9 mouse cellular contexts compared by ENCODE assay signal in genomic region chr1:112388807-112389206, GRCm38 (mm10).
DNase-seq lines count a peak whose midpoint lies in the region; ATAC-seq lines count a peak whose summit lies in the region.
"Had no signal": no experiment of that assay in that cellular context is flagged by ENCODE, and none has a peak within 500 bp of the region (broad histone marks: within the 10 kb centered on the region; RNA-seq: fewer than 3 reads in every experiment).

No protein-coding gene starts in this region.

- H3K27ac ChIP-seq in midbrain, embryonic 16.5 days (ENCODE audit: low read length): no peak overlapping the region
- H3K27ac ChIP-seq: heart, embryonic 15.5 days had no signal

- H3K4me3 ChIP-seq in midbrain, embryonic 16.5 days (ENCODE audit: low read depth, low read length): no peak overlapping the region
- H3K4me3 ChIP-seq: heart, embryonic 15.5 days had no signal

- H3K4me2 ChIP-seq in midbrain, embryonic 16.5 days (ENCODE audit: low read length): no peak overlapping the region
- H3K4me2 ChIP-seq: heart, embryonic 15.5 days had no signal

- DNase-seq in gastrocnemius, postnatal 14 days: peak; percentile 3
- no peak for DNase-seq in gastrocnemius, postnatal 4 days (ENCODE audit: low spot score in 2 of 2)
- DNase-seq in ES-CJ7 (ENCODE audit: low read depth, low spot score): peak; percentile 68
- DNase-seq in cerebellum, adult 9-11 months: peak; percentile 9
- peak; percentile 7 to 65 for DNase-seq in frontal cortex, postnatal 14 days (ENCODE audit: low spot score in 2 of 2)
- peak; percentile 44 to 73 for DNase-seq in layer of hippocampus, postnatal 25 days (ENCODE audit: extremely low spot score in 1 of 2, low spot score in 1 of 2)
- DNase-seq in spleen, adult 12 weeks (ENCODE audit: low spot score): no peak

- WGBS in midbrain, embryonic 16.5 days: 37% methylated on average over 3 of the region's 3 CpGs

- no peak overlapping the region for H3K9ac ChIP-seq in midbrain, embryonic 16.5 days (ENCODE audit: low read depth, low read length)
- H3K9ac ChIP-seq: heart, embryonic 15.5 days had no signal

- H3K36me3 ChIP-seq in midbrain, embryonic 16.5 days (ENCODE audit: control insufficient read depth, insufficient read depth, low read length): no peaks in the 10 kb centered on the region
- H3K36me3 ChIP-seq: heart, embryonic 15.5 days had no signal

- H3K4me1 ChIP-seq in midbrain, embryonic 16.5 days (ENCODE audit: control insufficient read depth, insufficient read depth, low read length): no peaks in the 10 kb centered on the region
- H3K4me1 ChIP-seq: heart, embryonic 15.5 days had no signal

- 0 out of 2 replicates have a peak, but pooled peaks have one; percentile 45 for ATAC-seq in midbrain, embryonic 16.5 days

- H3K9me3 ChIP-seq in midbrain, embryonic 16.5 days (replicated peaks; ENCODE audit: control insufficient read depth, low read length, poor library complexity, severe bottlenecking): no peaks in the 10 kb centered on the region
- H3K9me3 ChIP-seq: heart, embryonic 15.5 days had no signal

- H3K27me3 ChIP-seq in midbrain, embryonic 16.5 days (ENCODE audit: control insufficient read depth, insufficient read depth, low read depth, low read length): no peaks in the 10 kb centered on the region
- H3K27me3 ChIP-seq: heart, embryonic 15.5 days had no signal

- intact Hi-C loops in gastrocnemius, postnatal 14 days (cut with DNase I; ENCODE audit: low total_unique reads): no loop called here

Comparison
In these comparisons a context has a peak if more than half of its experiments do, and no peak if none do; other contexts are left out.
1. DNase-seq: peak in gastrocnemius, postnatal 14 days (single experiment), ES-CJ7 (single experiment), cerebellum, adult 9-11 months (single experiment), frontal cortex, postnatal 14 days (2 of 2) and layer of hippocampus, postnatal 25 days (2 of 2); none in gastrocnemius, postnatal 4 days (0 of 2) and spleen, adult 12 weeks (single experiment).